Mouse (Mus musculus) bone marrow macrophage, adult 2 months (primary cell): ENCODE measurements around the gene Mpzl3.

Experiments used
- CTCF ChIP-seq: IDR thresholded peaks from 2 replicates; pipeline ENCODE4 v1.5.1; 2012; ENCODE audit warnings: low read depth, mild to moderate bottlenecking, low read length, moderate library complexity
- POLR2A ChIP-seq: IDR thresholded peaks from 2 replicates; pipeline ENCODE4 v1.6.1; 2012; ENCODE audit warnings: mild to moderate bottlenecking, low read depth, low read length, borderline replicate concordance

- TF ChIP-seq CTCF (no peak), POLR2A (no peak)
These were observed 5.3 kb upstream of the Mpzl3 start for GRCm38 (mm10) chr9:45049731-45050130.
